Mouse (Mus musculus) cerebellum, adult 2 months (tissue): ENCODE measurements at regions not wholly inside any gene's neighbourhood (a gene's known extent, or its start where the extent isn't known, plus 50 kb on each side); places are given as distances from the start of the nearest gene placed in this dataset.

Source experiments
- CTCF ChIP-seq: fragments of 200-500 bp; IDR thresholded peaks from 2 replicates; pipeline ENCODE4 v1.5.1; 2011; ENCODE audit warnings: low read depth, mild to moderate bottlenecking, control low read depth, low read length, moderate library complexity, borderline replicate concordance; ENCODE audit not compliant: insufficient read depth
- POLR2A ChIP-seq: fragments of 200-500 bp; IDR thresholded peaks from 2 replicates; pipeline ENCODE4 v1.6.1; 2011; ENCODE audit warnings: low read length, control low read depth, borderline replicate concordance; ENCODE audit not compliant: insufficient read depth

DNA sequence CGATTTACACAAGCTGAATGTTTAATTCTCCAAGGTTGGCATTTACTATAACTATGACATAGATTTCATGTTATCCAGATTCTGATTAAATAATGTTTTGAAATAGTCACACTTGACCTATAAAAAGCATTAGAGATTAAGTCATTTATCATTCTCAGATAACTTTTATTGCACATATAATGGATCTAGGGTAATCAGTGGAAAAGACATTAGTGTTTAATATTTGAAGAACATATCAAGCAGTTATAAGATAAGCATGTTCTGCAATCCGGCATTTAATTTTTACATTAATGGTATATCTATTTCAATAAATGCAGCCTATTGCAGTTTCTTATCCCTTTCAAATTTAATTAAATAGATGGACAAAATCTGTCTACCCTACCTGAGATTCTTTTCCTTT is 1114.5 kb downstream of the Pla2g4a start:
- TF ChIP-seq CTCF: no peak
- no peak for TF ChIP-seq POLR2A
